Mouse (Mus musculus): ENCODE results near the gene Pex16.

GRCm38 (mm10) chr2:92384101-92384500 lies 9.6 kb downstream of the Pex16 start:
- TF ChIP-seq CTCF (conservative IDR thresholded peaks at IDR 0.05; ENCODE audit: insufficient read depth, insufficient read length, low read depth, low read length), result no peak
- TF ChIP-seq POLR2A (IDR thresholded peaks at IDR 0.05; ENCODE audit: low read depth, low read length), result no peak

Data from kidney, adult 2 months (tissue).